Mouse (Mus musculus): Measurements from ENCODE around the gene Aamp.
"Not testable (repeated sequence)": the region's sequence is repeated elsewhere in the genome, so short reads cannot be mapped to it uniquely, and the experiment has no call there.

Aamp gene

DNA sequence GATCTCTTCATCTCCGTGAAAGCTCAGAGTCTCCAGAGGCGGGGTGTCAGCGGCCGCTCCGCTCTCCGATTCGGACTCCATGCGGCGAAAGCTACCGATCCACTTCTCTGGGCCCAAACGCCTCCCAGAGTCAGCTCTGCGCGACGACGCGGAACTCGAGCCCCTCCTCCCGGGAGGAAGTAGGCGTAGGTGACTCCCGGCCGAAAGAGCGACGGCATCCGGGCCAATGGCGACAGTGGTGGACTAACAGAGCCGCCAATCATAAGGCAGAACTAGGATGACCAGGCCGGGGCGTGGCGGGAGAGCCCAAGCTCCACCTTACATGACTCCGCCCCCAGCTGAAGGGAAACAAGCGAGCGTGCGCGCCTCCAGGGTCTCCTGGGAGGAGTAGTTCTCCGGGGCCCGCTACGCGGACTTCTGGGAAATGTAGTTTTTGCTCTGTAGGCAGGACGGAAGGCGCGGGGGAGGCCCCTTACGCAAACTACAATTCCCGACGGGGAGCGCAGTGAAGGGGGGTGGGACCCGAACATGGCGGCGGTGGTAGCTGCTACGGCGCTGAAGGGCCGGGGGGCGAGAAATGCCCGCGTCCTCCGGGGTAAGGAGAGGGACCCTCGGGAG, at the start of gene Aamp, which contains the start of gene Pnkd:
Gene Aamp (minus strand): TSS at position 196 of the 618 bp plus-strand sequence.
Gene Pnkd (plus strand): TSS at position 388 of the 618 bp plus-strand sequence.
- peak; percentile 100 for DNase-seq (ENCODE audit: low spot score)

DNA sequence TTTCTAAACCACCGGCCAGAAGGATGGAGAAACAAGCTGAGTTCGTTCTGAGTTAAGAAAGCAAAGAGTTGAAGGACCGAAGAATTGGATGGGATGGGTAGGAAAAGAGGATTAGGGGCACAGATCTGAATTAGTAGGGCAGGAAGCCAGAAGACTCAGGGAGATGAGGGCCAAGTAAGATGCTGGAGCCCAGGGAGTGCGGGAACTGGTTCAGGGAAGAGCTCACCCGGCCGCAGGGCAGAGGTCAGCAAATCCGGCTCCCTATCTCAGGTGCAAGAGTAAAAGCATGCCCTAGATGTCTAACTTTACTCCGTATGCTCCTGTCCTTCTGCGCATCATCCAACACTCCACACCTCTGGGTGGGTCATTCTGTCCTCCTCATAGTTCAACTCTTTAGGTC, 48.4 kb upstream of the Aamp start:
- DNase-seq (ENCODE audit: low spot score): no peak

DNA sequence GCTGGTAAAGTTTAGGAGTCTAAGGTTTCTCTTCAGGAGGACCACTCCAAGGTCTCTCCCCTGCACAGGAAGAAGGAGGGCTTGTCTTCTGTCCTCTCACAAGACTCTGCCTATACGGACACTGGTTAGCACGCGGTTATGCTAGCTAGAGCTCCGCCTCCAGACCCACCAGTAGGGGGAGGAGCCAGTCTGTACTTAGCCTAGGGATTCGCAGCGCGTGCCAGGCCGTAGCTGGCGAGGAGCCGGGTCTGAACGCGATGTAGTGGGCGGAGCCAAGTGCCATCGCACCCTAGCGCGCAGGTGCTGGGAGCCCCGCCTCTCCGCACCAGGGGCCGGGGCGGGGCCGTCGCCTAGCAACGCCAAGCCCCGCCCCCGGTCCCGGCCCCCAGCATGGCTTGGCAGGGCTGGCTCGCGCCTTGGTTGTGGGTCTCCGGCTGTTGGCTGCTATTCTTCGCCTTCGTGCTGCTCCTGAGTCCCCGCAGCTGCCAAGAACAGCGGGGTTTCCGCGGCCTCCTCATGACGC, 47.8 kb upstream of the Aamp start:
- DNase-seq (ENCODE audit: low spot score): peak; percentile 96

DNA sequence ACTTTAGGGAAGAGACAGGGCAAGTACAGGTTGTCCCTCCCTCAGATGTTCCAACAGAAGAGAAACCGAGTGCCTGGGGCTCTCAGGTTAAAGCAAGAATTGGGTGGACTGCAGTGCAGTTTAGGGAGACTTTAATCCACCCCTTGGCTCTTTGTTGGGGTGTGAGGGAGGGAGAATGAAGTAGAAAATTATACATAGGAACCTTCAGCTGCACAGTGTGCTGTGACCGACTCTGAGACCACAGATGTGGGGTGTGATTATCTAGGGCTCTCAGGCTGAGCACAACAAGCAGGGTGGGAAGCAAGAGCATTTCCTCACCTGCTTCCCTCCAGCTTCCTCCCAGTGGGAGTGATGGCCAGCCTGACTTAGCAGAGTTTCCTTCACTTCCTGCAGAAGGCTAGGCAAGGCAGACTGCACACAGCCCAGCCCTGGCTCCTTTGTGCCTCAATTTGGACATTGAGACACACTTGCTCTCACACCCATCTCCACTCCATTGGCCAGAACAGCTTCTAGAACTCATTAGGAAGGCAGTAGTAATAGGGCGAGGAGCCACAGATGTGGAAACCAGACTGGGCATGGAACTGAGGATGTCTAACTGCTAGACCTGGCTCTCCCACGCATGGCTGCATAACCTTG, 46.6 kb upstream of the Aamp start:
- no peak for DNase-seq (ENCODE audit: low spot score)

- DNase-seq (ENCODE audit: low spot score): no peak
Observed at GRCm38 (mm10) chr1:74329899-74330431, 45.4 kb upstream of the Aamp start.

- not testable (repeated sequence) for DNase-seq (ENCODE audit: low spot score)
Observed at GRCm38 (mm10) chr1:74326916-74327315, 42.4 kb upstream of the Aamp start.

DNA sequence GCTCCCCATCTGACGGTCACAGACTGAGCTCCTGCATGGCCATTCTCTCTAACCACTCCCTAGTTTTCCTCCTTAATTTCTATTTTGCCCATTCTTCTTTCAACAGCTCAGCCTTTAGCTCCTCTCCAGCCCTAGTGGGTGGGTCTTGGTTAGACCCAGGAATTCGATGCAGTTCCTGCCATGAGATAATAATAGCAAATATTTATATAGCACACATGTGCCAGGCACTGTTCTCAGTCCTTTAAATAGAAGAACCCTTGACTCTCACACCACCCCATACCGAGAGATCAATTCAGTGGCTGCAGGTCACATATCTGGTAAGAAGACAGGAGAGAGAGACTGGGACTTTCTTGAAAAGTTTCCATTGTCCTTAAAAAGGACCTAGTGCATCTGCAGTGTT, 36.9 kb upstream of the Aamp start:
- DNase-seq (ENCODE audit: low spot score): no peak

DNA sequence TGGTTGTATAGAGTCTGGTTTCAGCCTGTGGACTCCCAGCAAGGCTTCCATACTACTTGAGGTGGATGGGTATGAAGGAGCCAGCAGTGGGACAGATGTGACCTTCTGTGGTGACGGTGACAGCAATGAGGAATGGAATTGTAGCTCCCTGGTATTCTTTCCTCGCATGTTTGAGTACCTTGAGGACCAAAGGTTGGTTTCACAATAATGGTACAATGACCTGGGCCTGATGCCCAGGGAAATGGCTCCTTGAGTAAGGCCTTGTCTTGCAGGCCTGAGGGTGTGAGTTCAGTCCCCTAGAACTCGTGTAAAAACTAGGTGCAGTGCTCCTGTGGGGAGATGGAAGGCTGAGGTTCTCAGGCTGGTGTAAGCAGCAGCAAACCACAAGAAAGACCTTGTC, 34.2 kb upstream of the Aamp start:
- DNase-seq (ENCODE audit: low spot score): no peak

- DNase-seq (ENCODE audit: low spot score): no peak
Observed at GRCm38 (mm10) chr1:74316114-74316827, 31.7 kb upstream of the Aamp start.

GRCm38 (mm10) chr1:74314796-74315195, 30.3 kb upstream of the Aamp start:
- no peak for DNase-seq (ENCODE audit: low spot score)

- no peak for DNase-seq (ENCODE audit: low spot score)
Observed at GRCm38 (mm10) chr1:74313049-74313692, 28.6 kb upstream of the Aamp start.

GRCm38 (mm10) chr1:74309767-74310166, 25.2 kb upstream of the Aamp start:
- DNase-seq (ENCODE audit: low spot score): no peak

DNA sequence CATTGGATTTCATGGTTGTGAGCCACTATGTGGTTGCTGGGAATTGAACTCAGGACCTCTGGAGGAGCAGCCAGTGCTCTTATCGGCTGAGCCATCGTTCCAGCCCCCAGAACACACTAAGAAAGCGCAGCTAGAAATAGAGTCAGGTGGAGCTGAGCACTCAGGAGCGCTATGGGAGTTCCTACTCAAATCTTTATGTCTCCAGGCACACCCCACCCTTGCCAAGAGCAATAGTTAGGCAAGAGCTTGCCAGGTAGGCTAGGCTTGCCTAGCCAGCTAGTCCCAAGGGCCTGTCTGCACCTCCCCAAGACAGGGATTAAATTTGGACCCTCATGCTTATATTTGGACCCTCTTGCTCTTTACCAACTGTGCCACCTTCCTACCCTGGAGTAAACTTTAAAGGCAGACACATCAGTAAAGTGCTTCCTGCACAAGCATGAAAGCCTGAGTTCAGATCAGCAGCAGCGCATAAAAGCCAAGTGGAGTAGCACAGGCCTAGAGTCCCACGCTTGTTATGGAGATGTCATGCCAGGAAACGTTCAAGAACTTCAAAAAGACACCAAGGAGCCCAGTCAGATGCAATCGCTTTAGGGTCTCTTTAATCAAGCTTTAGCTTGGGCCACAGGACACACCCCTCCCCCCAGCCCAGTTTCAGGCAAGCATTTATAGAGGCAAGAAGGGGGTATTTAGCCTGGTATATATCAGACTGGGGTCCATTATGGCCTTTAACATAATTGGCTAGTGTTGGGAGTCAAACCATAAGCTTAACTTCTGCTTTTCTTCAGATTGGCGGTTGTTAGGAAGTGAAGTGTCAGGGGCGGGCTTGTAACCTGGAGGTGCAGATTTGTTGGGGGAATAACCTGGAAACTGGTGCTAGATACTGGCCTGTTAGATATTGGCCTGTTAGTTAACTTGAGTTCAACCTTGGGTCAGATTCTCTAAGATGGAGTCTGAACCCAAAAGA, 23.7 kb upstream of the Aamp start:
- DNase-seq (ENCODE audit: low spot score): no peak

- DNase-seq (ENCODE audit: low spot score): no peak
Observed at GRCm38 (mm10) chr1:74307146-74307545, 22.6 kb upstream of the Aamp start.

GRCm38 (mm10) chr1:74305522-74305921, 21.0 kb upstream of the Aamp start, which contains the start of gene Tmbim1:
Gene Tmbim1 (minus strand): TSS chr1:74305622.
- DNase-seq (ENCODE audit: low spot score): no peak

DNA sequence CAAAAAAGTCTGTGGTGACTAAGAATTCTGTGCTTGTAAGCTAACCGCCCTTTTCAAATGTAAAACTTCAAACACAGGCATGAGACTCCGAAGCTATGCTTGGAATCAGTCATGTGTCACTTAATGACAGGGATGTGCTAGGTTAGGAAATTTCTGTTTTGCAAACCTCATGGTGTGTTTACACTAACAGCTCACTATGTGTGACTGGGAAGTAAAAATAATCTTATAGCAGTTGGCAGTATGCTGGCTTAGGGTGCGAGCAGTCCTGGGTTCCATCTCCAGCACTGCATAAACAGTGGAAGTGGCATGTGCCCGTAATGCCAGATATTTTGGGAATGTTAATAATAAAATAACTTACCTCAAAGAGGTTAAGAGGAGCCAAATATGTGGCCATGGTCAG, 20.4 kb upstream of the Aamp start:
- no peak for DNase-seq (ENCODE audit: low spot score)

DNA sequence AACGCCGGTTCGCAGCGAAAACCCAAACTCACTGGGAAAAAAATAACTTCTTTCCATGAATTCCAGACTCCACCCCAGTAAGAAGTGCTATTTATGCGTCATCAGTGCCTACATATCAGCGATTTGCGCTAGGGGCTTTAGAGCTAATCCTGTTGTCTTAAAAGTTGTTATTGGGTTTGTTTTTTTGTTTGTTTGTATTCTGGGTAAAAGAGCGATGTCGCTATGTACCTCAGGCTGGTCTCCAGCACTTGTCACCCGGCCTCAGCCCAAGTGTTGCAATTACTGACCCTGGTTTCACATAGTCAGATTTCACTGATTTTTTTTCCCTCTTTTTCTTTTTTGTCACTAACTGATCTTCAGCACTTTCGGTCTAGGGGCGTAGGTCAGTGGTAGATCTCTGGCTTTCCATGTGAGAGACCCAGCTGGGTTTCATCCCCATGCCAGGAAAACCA, 19.8 kb upstream of the Aamp start:
- no peak for DNase-seq (ENCODE audit: low spot score)

- peak; percentile 71 for DNase-seq (ENCODE audit: low spot score)
Observed at GRCm38 (mm10) chr1:74303509-74304338, 19.2 kb upstream of the Aamp start.

DNA sequence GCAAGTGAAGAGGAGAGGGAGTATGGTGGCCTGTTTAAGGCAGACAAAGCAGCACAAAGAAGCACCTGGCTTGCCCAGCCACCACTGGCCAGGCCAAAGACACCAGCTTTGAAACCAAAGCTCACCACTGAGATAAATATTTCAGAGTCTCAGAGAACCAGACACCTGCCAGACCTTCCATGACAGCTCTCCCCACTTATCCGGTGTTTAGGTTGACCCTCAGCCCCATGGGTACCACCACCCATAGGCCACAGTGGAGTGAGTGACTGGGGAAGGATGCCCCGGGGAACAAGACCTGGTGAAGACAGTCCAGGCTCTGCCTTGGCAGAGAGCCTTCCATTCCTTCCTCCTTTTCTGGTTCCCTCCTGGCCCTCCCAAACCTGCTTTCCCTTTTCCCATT, 18.3 kb upstream of the Aamp start:
- no peak for DNase-seq (ENCODE audit: low spot score)

DNA sequence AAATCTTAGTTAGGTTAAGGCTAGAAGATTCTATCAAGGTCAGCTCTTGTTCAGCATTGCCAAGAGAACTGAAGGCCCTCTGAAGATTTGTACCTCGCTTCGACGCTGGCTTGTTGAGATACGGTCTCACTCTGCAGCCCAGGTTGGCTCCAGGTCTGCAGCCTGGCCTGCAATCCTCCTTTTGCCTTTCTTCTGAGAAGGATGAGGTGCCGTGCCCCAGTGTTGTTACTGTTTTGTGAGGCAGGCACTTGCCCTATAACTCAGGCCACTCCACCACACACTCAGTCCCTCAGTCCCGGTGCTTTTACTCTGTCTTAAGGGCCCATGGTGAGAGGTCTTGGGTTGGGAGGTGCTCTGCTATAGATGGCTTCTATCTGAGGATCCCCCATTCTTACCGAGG, 17.7 kb upstream of the Aamp start:
- no peak for DNase-seq (ENCODE audit: low spot score)

Measured in ovary, adult 18-20 months (tissue).